Mouse (Mus musculus) CH12F3 (cell line): ENCODE results near the gene Aloxe3.

Source experiments
- in situ Hi-C: fragments of 300-500 bp; cut with MboI; formaldehyde crosslinking; loops from 2 replicates; pipeline ENCODE4 v1.14.3; 2020; ENCODE audit warnings: low sequenced_read_pairs

Gene Aloxe3

DNA sequence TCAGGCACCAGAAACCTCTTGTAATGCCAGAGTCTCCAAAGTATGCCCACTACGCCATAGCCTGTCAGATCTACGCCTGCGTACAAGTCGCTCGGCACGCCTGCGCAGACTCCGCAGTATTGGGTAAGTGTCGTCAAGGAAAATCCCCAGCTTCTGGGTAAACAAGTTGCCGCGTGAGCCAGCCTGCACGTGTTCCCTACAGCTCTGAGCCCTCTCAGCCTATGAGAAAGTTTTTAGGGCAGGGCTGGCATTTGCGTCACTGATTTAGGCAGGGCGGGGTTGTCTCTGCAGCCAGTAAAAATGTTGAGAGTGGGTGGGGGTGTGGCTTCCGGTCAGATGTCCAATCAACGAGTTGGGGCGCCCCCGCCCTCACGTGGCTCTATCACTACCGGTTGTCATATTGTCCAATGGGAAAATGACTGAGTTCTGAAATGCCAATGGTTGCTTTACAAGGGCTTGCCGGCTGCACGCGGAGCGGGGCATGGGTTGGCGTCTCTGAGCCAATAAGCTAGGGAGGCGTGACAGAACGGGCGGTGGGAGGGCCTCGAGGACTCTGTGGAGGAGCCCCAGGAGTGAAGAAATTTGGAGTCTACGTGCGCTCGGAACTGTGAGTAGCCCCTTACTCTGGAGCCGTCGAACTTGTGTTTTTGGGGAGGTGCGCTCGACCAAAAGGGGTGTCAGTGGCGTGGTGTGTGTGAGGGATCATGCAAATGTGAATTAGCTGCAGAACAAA lies 30.8 kb upstream of the Aloxe3 start, which contains the start of gene Per1:
Per1 (plus strand) TSS at position 521 of the 733 bp plus-strand sequence.
- in situ Hi-C loops, result no loop called here

- in situ Hi-C loops, result no loop called here
Measured at GRCm38 (mm10) chr11:69095511-69096231, 30.0 kb upstream of the Aloxe3 start.

- in situ Hi-C loops, result no loop called here
Measured at GRCm38 (mm10) chr11:69096360-69096986, 29.2 kb upstream of the Aloxe3 start.

DNA sequence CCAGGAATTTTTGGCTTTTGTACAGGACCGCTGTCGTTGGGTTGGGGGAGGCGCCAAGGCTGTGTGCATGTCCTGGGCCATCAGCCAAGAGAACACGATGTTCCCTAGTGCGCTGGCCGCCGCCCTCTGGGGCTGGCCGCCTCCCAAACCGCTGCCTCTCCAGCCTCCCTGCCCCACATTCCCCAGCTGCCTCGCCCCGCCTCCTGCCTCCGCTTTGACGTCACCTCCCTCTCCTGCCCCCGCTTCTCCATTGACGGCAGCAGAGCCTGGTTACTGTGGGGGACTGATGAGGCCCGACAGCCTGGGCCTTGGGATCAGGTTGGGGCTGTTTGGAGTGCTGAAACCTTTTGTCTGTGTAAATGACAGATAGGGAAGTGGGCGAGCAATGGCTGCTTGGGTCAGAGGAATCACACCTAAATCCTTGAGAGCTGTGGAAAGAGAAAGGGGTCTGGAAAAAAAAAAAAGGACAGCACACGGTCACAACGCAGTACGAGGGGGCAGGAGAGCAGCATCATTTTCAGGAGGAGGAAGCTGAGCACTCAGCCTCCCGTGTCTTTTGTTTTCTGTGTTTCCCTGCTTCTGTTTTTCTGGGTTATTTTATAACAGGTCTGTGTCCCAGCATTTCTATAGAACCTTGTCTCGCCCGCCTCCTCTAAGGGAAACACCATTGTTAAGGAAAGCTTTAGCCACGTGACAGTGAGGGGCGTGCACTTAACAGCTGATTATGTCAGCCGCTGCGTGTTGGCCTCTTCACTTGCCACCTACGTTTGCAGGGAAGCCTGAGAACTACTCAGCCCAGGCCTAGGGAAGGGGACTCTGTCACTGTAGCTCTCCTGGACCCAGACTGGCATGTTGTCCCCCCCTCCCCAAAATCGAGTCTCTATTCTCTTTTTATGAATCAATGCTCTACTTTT lies 28.5 kb upstream of the Aloxe3 start:
- in situ Hi-C loops, result no loop called here

DNA sequence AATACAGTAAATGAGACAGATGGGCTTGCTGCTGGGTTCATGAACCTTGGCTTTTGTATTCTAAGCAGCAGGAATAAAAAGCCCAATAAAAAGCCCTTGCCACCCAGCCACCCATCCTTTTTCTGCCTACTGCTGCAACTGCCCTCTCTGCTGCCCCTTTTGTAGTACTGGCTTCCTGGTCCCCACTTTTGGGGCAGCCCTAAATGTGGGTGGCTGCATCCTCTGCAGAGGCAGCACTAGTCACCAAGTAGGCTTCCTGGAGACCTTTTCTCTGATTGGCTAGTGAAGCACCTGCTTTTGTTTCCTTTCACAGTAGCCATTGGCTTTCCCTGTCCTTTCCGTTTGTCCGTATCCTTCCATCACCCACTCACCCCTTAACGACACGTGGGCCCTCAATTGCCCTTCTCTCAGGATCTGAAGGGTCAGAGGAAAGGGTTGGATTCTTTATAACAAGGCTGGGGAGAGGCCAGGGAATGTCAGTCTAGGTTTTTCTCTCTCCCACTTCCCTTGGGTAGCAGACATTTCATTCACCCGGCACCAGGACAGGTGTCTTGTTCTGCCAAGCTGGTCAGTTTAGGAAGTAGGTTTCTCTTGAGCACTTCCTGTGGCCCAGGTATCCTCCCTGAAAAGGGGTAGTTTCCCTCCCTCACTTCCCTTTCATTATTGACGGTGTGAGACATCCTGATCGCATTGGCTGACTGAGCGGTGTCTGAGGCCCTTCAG lies 27.5 kb upstream of the Aloxe3 start:
- in situ Hi-C loops, result no loop called here

GRCm38 (mm10) chr11:69098762-69099091 lies 27.0 kb upstream of the Aloxe3 start:
- in situ Hi-C loops, result no loop called here

- in situ Hi-C loops, result no loop called here
Measured at GRCm38 (mm10) chr11:69099177-69099914, 26.4 kb upstream of the Aloxe3 start.

- in situ Hi-C loops, result no loop called here
Measured at GRCm38 (mm10) chr11:69099915-69100345, 25.8 kb upstream of the Aloxe3 start.

DNA sequence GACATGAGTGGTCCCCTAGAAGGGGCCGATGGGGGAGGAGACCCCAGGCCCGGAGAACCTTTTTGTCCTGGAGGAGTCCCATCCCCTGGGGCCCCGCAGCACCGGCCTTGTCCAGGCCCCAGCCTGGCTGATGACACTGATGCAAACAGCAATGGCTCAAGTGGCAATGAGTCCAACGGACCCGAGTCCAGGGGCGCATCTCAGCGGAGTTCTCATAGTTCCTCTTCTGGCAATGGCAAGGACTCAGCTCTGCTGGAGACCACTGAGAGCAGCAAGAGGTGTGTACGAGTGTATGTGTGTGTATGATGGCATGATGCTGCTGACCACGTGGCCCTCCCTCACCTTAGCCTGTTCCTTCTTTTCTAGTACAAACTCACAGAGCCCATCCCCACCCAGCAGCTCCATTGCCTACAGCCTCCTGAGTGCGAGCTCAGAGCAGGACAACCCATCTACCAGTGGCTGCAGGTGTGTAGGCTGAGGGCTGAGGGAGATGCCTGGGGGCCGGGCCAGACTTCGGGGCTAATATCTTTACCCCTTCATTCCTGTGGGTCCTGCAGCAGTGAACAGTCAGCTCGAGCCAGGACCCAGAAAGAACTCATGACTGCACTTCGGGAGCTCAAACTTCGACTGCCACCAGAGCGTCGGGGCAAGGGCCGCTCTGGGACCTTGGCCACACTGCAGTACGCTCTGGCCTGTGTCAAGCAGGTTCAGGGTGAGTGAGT lies 24.9 kb upstream of the Aloxe3 start:
- in situ Hi-C loops, result no loop called here

DNA sequence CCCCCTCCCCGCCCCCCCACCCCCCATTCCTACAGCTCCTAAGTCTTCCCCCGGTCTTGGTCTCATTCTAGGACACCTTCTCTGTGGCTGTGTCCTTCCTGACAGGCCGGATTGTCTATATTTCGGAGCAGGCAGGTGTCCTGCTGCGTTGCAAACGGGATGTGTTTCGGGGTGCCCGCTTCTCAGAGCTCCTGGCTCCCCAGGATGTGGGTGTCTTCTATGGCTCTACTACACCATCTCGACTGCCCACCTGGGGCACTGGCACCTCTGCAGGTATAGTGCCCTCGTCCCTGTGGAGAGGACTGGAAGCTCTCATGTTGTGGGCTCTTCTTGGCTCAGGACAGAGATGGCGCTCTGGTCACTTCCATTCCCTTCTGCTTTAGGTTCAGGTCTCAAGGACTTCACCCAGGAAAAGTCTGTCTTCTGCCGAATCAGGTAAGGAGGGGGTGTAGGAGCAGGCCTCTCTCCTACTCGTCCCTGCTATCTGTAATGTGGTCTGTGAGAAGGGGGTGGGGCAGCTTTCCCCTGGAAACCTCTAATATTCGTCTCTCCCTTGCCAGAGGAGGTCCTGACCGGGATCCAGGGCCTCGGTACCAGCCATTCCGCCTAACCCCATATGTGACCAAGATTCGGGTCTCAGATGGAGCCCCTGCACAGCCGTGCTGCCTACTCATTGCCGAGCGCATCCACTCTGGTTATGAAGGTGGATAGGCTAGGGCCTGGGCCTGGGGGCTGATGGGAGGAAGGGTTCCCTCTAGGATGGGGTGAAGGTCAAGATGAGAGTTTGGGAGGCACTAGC lies 23.9 kb upstream of the Aloxe3 start:
- in situ Hi-C loops, result no loop called here

GRCm38 (mm10) chr11:69102403-69102725 lies 23.3 kb upstream of the Aloxe3 start:
- in situ Hi-C loops, result no loop called here

DNA sequence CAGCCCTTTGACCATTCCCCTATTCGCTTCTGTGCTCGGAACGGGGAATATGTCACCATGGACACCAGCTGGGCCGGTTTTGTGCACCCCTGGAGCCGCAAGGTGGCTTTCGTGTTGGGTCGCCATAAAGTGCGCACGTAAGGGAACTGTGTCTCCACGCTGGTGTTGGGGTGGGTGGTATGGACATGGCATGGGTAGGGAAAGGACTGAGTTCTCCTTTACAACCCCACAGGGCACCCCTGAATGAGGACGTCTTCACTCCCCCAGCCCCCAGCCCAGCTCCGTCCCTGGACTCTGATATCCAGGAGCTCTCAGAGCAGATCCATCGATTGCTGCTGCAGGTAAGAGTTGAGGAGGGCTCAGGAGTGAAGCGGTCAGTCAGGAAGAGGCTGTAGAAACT lies 22.6 kb upstream of the Aloxe3 start:
- in situ Hi-C loops, result no loop called here

DNA sequence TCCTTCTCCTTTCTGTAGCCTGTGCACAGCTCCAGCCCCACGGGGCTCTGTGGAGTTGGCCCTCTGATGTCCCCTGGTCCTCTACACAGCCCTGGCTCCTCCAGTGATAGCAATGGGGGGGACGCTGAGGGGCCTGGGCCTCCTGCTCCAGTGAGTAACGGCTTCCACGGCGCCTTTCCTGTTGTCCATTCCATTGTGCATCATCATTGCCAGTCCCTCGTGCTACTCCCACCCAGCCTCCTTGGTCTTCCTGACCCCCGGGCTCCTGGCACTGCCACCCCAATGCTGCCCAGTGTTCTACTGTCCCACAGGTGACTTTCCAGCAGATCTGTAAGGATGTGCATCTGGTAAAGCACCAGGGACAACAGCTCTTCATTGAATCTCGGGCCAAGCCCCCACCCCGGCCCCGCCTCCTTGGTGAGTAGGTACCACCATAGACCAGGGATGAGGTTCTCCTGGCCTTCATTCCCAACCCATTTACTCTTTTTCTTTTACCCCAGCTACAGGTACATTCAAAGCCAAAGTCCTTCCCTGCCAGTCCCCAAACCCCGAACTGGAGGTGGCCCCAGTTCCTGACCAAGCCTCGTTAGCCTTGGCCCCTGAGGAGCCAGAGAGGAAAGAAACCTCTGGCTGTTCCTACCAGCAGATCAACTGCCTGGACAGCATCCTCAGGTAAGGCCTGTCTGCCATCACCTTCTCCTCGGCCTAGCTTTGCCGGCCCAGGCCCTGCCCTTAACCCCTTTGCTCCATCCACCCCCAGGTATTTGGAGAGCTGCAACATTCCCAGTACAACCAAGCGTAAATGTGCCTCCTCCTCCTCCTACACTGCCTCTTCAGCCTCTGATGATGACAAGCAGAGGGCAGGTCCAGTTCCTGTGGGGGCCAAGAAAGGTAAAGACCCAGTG lies 21.9 kb upstream of the Aloxe3 start:
- in situ Hi-C loops, result no loop called here

- in situ Hi-C loops, result no loop called here
Measured at GRCm38 (mm10) chr11:69104487-69104886, 21.2 kb upstream of the Aloxe3 start.

DNA sequence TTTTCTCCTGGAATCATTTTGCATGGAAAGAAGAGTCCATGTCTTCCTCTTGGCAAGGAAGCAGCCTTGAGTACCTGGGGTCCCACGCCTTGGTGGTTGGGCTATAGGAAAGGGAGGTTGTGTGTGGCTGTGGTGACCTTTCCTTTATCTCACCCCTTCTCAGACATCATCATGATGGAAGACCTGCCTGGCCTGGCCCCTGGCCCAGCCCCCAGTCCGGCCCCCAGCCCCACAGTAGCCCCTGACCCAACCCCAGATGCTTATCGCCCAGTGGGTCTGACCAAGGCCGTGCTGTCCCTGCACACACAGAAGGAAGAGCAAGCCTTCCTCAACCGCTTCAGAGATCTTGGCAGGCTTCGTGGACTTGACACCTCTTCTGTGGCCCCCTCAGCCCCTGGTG lies 20.5 kb upstream of the Aloxe3 start:
- in situ Hi-C loops, result no loop called here

DNA sequence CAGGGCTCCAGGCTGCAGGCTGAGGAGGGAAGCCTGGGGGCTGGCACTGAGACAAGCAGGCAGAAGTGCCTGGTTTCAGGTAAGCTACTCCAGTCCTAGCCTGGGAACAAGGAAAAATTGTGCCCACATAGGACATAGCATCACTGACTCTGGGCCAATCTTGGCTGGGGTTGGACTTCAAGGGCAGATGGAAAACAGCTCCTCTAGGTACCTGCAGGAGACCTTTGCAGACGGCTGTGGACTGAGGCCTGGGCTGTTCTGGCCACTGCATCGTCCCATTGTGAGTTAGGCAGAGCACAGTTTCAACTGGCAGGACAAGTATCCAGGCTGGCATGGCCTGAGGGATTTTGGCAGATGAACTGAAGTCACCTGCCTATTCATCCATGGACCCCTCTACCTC lies 19.9 kb upstream of the Aloxe3 start:
- in situ Hi-C loops, result no loop called here

DNA sequence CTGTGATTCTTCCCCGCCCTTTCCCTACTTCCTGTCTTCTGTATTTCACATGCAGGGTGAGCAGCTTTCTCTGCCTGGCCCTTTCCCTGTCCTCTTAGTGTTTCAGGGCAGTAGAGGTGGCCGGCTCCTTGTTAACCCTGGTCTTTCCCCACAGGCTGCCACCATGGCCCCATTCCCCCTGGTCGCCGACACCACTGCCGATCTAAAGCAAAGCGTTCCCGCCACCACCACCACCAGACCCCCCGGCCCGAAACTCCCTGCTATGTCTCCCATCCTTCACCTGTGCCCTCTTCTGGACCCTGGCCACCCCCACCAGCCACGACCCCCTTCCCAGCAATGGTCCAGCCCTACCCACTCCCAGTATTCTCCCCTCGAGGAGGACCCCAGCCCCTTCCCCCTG lies 19.4 kb upstream of the Aloxe3 start:
- in situ Hi-C loops, result no loop called here
